Mouse (Mus musculus): ENCODE results near the gene Rbfox1.

- no peak for TF ChIP-seq GATA1 (IDR thresholded peaks at IDR 0.05; ENCODE audit: borderline replicate concordance, low read length)
- TF ChIP-seq FLI1 (IDR thresholded peaks at IDR 0.05; ENCODE audit: low read length) = no peak
Measured at GRCm38 (mm10) chr16:6807835-6808234, 922.7 kb downstream of the Rbfox1 start.

Data from megakaryocyte, embryonic 14.5 days (primary cell).